Comparison of ENCODE assay signal across 15 mouse cellular contexts in the genomic region with DNA sequence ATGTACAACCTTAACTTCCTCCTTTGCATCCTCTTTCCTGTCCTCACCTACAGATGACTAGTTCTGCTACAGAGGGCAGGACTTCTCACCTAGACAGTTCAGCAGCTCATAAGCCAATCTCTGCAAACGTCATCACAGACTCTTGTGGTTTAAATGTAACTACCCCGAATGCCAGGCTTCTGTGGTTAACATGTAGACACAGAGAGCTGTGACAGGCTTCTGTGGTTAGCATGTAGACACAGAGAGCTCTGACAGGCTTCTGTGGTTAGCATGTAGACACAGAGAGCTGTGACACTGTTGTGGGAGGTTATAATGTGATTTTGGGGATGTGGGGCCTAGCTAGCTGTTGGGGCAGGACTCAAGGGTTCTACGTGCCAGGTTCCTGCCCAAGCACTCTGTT.
DNase-seq lines count a peak whose midpoint lies in the region; ATAC-seq and TF ChIP-seq lines count a peak whose summit lies in the region.
"Had no signal": no experiment of that assay in that cellular context is flagged by ENCODE, and none has a peak within 500 bp of the region (broad histone marks: within the 10 kb centered on the region; RNA-seq: fewer than 3 reads in every experiment).

No protein-coding gene starts in this region.

- peaks cover 0 to 11% of the 10 kb centered on the region in 2 experiments; a peak in 3 of 4 replicates for H3K4me1 ChIP-seq in CH12.LX (ENCODE audit: control insufficient read depth in 1 of 2, insufficient read depth in 2 of 2)

- in situ Hi-C loops in CH12.LX (cut with MboI; ENCODE audit: low pct_ligation_motif_present, low pct_unique_long_range_greater_than_20kb, low sequenced_read_pairs) = no loop called here

- dilution Hi-C loops in CH12.LX (cut with MboI; ENCODE audit: extremely low pct_ligation_motif_present, extremely low pct_unique_long_range_greater_than_20kb, low sequenced_read_pairs) = no loop called here

- peak; percentile 98 for ATAC-seq in megakaryocyte, adult 5-6 weeks (ENCODE audit: poor library complexity, severe bottlenecking)

- no peaks in the 10 kb centered on the region for H3K9me3 ChIP-seq in CH12.LX (replicated peaks; ENCODE audit: low read length)

- no peak for TF ChIP-seq EP300 in CH12.LX (IDR thresholded peaks at IDR 0.05; ENCODE audit: low read length)

- no peak for TF ChIP-seq CTCF in CH12.LX (conservative IDR thresholded peaks at IDR 0.05 in 1 of 2, IDR thresholded peaks at IDR 0.05 in 1 of 2; ENCODE audit: low read depth in 2 of 2, low read length in 2 of 2)

- no peak overlapping the region for H3K27ac ChIP-seq in CH12.LX (ENCODE audit: insufficient read depth, low read depth)
- H3K27ac ChIP-seq: gastrocnemius, adult 2 months; hindbrain, embryonic 14.5 days had no signal

- TF ChIP-seq RAD21 in CH12.LX (IDR thresholded peaks at IDR 0.05; ENCODE audit: low read depth, low read length) = no peak

- H3K9ac ChIP-seq in CH12.LX (ENCODE audit: insufficient read depth, low read depth) = no peak overlapping the region
- H3K9ac ChIP-seq: hindbrain, embryonic 14.5 days had no signal

- DNase-seq in lung, postnatal 25 days (ENCODE audit: low spot score) = peak; percentile 34
- no peak for DNase-seq in lung, postnatal 14 days
- peak; percentile 72 for DNase-seq in CH12.LX (ENCODE audit: extremely low read depth)
- DNase-seq in thymus, postnatal 14 days = peak; percentile 22
- DNase-seq in kidney, postnatal 25 days = no peak
- no peak for DNase-seq in cerebellum, adult 9-10 months
- no peak for DNase-seq in adrenal gland, adult 2 months
- DNase-seq: cerebellum, adult 2 months; gastrocnemius, adult 2 months; kidney, adult 9 months; lung, adult 2 months; midbrain, embryonic 14.5 days; right cerebral cortex, adult 18-20 months had no signal

- H3K79me2 ChIP-seq in CH12.LX (replicated peaks; ENCODE audit: control insufficient read depth, extremely low read depth, insufficient read depth, poor library complexity, severe bottlenecking) = no peaks in the 10 kb centered on the region

- no peaks in the 10 kb centered on the region for H3K27me3 ChIP-seq in CH12.LX (replicated peaks)

- H3K4me2 ChIP-seq in CH12.LX (ENCODE audit: insufficient read depth, low read depth, poor library complexity, severe bottlenecking) = no peak overlapping the region
- H3K4me2 ChIP-seq: hindbrain, embryonic 14.5 days had no signal

- H3K36me3 ChIP-seq in CH12.LX (replicated peaks in 1 of 2; ENCODE audit: control insufficient read depth in 1 of 2, insufficient read depth in 1 of 2, low read length in 1 of 2) = no peaks in the 10 kb centered on the region

- TF ChIP-seq POLR2A in CH12.LX (IDR thresholded peaks at IDR 0.05; ENCODE audit: low read depth, low read length) = no peak

- no peak overlapping the region for H3K4me3 ChIP-seq in CH12.LX (replicated peaks in 1 of 3; ENCODE audit: low read depth in 2 of 3, low read length in 2 of 3, poor library complexity in 1 of 3)
- H3K4me3 ChIP-seq: gastrocnemius, adult 2 months had no signal

TF ChIP-seq in CH12.LX, 34 proteins besides CTCF, POLR2A, EP300 and RAD21:
- TF ChIP-seq MXI1 (IDR thresholded peaks at IDR 0.05; ENCODE audit: low read depth, low read length) (no peak), SIN3A (IDR thresholded peaks at IDR 0.05; ENCODE audit: low read length) (no peak), MAX (IDR thresholded peaks at IDR 0.05; ENCODE audit: low read length) (no peak), ZC3H11A (IDR thresholded peaks at IDR 0.05; ENCODE audit: low read depth, low read length) (no peak), SMC3 (IDR thresholded peaks at IDR 0.05; ENCODE audit: low read depth, low read length) (no peak)
TF ChIP-seq in CH12.LX: peak in this region for 0.

Comparison
In these comparisons a context has a peak if more than half of its experiments do, and no peak if none do; other contexts are left out.
1. DNase-seq: peak in lung, postnatal 25 days (single experiment), CH12.LX (single experiment) and thymus, postnatal 14 days (single experiment); none in lung, postnatal 14 days (single experiment), kidney, postnatal 25 days (0 of 2), cerebellum, adult 9-10 months (single experiment) and adrenal gland, adult 2 months (single experiment).